Mouse (Mus musculus): ENCODE measurements around the gene Chka. TPM values are rescaled to one million over a fixed set of nuclear protein-coding genes. Genes with fewer than 3 reads are reported as not detected.
A peak's percentile ranks its signal among the peaks of the same experiment; 100 is the strongest.

Gene Chka
- total and polyA plus RNA-seq, 2 experiments from 2014 or later, result 13.6 to 36.3 TPM

- ATAC-seq (ENCODE audit: insufficient read depth, low read depth), result no peak
- no peak for TF ChIP-seq EP300 (IDR thresholded peaks at IDR 0.05; ENCODE audit: low read depth)
- TF ChIP-seq CTCF (IDR thresholded peaks at IDR 0.05; ENCODE audit: low read depth), result no peak
These were observed 90.7 kb downstream of the Chka start for GRCm38 (mm10) chr19:3942315-3942714.

DNA sequence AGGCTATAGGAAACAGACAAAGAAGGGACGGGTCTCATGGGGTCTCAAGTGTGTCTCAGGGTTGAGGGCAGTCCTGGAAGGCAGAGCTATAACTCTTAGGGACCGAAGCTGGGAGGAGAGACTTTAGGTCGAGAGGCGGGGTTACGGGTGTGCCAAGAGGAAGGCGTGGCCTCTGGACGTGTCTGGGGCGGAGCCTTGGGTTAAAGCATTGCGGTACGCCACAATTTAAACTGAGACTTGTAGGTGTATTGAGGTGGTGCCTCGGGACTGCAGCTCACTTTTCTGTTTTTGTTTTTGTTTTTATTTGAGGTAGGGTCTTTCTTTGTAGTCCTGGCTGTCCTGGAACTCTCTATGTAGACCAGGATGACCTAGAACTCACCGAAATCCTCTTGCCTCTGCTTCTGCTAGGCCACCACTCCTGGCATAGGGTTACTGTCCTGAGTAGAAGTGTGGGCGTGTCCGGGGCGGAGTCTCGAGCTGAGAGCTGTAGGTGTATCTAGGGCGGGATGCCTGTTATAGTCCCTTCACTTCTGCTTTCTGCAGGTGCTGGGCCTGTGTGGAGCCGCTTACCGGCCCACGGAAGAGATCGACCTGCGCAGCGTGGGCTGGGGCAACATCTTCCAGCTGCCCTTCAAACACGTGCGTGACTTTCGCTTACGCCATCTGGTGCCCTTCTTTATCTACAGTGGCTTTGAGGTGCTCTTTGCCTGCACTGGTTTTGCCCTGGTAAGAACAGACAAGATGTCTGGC, 91.6 kb downstream of the Chka start:
- ATAC-seq (ENCODE audit: insufficient read depth, low read depth) (no peak), DNase-seq (ENCODE audit: low spot score) (no peak)
- Histone ChIP-seq H3K27me3 (ENCODE audit: control insufficient read depth, insufficient read depth, low read length) (no peaks in the 10 kb centered on the region), H3K27ac (ENCODE audit: low read depth) (no peak overlapping the region), H3K4me1 (ENCODE audit: control insufficient read depth, insufficient read depth) (0 out of 2 replicates have a peak, but pooled peaks cover 6% of the 10 kb centered on the region), H3K4me3 (ENCODE audit: low read depth, low read length) (no peak overlapping the region), H3K4me2 (ENCODE audit: low read depth, low read length) (peak overlapping the region; percentile 38; the same call in 1 of the 2 replicates), H3K9me3 (replicated peaks; ENCODE audit: control insufficient read depth, low read length) (no peaks in the 10 kb centered on the region), H3K9ac (replicated peaks; ENCODE audit: low read depth, low read length) (no peak overlapping the region), H3K36me3 (replicated peaks; ENCODE audit: control insufficient read depth, insufficient read depth, low read length) (0 out of 2 replicates have a peak, but pooled peaks cover under 1% of the 10 kb centered on the region)
- WGBS, result 21% methylated on average over 27 of the region's 27 CpGs
- no peak for TF ChIP-seq EP300 (IDR thresholded peaks at IDR 0.05; ENCODE audit: low read depth)
- TF ChIP-seq CTCF (IDR thresholded peaks at IDR 0.05; ENCODE audit: low read depth), result no peak

More at GRCm38 (mm10) chr19:3942315-3942714, 90.7 kb downstream of the Chka start:
- 79% methylated on average over 7 of the region's 7 CpGs for WGBS
- H3K4me1 ChIP-seq (ENCODE audit: control insufficient read depth, insufficient read depth), result 0 out of 2 replicates have a peak, but pooled peaks cover 6% of the 10 kb centered on the region
- no peak overlapping the region for H3K4me3 ChIP-seq (ENCODE audit: low read depth, low read length)
- no peak overlapping the region for H3K27ac ChIP-seq (ENCODE audit: low read depth)
- H3K9ac ChIP-seq (replicated peaks; ENCODE audit: low read depth, low read length), result no peak overlapping the region
- no peaks in the 10 kb centered on the region for H3K9me3 ChIP-seq (replicated peaks; ENCODE audit: control insufficient read depth, low read length)
- no peak for DNase-seq (ENCODE audit: low spot score)
- H3K36me3 ChIP-seq (replicated peaks; ENCODE audit: control insufficient read depth, insufficient read depth, low read length), result no peaks in the 10 kb centered on the region
- H3K4me2 ChIP-seq (ENCODE audit: low read depth, low read length), result no peak overlapping the region
- no peaks in the 10 kb centered on the region for H3K27me3 ChIP-seq (ENCODE audit: control insufficient read depth, insufficient read depth, low read length)

Other genes starting within 250 kb of the Chka start
- gene Lrp5, start 165.2 kb upstream of the Chka start, total RNA-seq (2014; rRNA removed; ENCODE audit: low replicate concordance), result 28.0 and 30.5 TPM in 2 replicates
- gene Lrp5, start 165.2 kb upstream of the Chka start, polyA plus RNA-seq (2015; fragmentation: Nextera tagmentation; extraction: Ambion mirVana), result 1.8 and 1.9 TPM in 2 replicates
- gene 1810055G02Rik, start 143.5 kb upstream of the Chka start, total RNA-seq (2014; rRNA removed; ENCODE audit: low replicate concordance), result 17.3 and 19.6 TPM in 2 replicates
- gene 1810055G02Rik, start 143.5 kb upstream of the Chka start, polyA plus RNA-seq (2015; fragmentation: Nextera tagmentation; extraction: Ambion mirVana), result 10.8 and 12.2 TPM in 2 replicates
- gene Kmt5b, start 84.4 kb upstream of the Chka start, total RNA-seq (2014; rRNA removed; ENCODE audit: low replicate concordance), result 25.6 and 27.9 TPM in 2 replicates
- gene Kmt5b, start 84.4 kb upstream of the Chka start, polyA plus RNA-seq (2015; fragmentation: Nextera tagmentation; extraction: Ambion mirVana), result 15.5 and 16.2 TPM in 2 replicates
- 32.1 and 44.9 TPM in 2 replicates for gene Tcirg1, start 55.4 kb downstream of the Chka start, total RNA-seq (2014; rRNA removed; ENCODE audit: low replicate concordance)
- gene Tcirg1, start 55.4 kb downstream of the Chka start, polyA plus RNA-seq (2015; fragmentation: Nextera tagmentation; extraction: Ambion mirVana), result 12.8 and 14.1 TPM in 2 replicates
- 506 and 520 TPM in 2 replicates for gene Ndufs8, start 61.0 kb downstream of the Chka start, total RNA-seq (2014; rRNA removed; ENCODE audit: low replicate concordance)
- 681 and 696 TPM in 2 replicates for gene Ndufs8, start 61.0 kb downstream of the Chka start, polyA plus RNA-seq (2015; fragmentation: Nextera tagmentation; extraction: Ambion mirVana)
- 1.9 and 2.1 TPM in 2 replicates for gene Aldh3b1, start 78.0 kb downstream of the Chka start, total RNA-seq (2014; rRNA removed; ENCODE audit: low replicate concordance)
- 3.1 and 3.2 TPM in 2 replicates for gene Aldh3b1, start 78.0 kb downstream of the Chka start, polyA plus RNA-seq (2015; fragmentation: Nextera tagmentation; extraction: Ambion mirVana)
- 11.9 and 29.6 TPM in 2 replicates for gene Unc93b1, start 83.4 kb downstream of the Chka start, total RNA-seq (2014; rRNA removed; ENCODE audit: low replicate concordance)
- 15.5 and 18.1 TPM in 2 replicates for gene Unc93b1, start 83.4 kb downstream of the Chka start, polyA plus RNA-seq (2015; fragmentation: Nextera tagmentation; extraction: Ambion mirVana)
- gene Aldh3b3, start 106.9 kb downstream of the Chka start, total RNA-seq (2014; rRNA removed; ENCODE audit: low replicate concordance), result not detected in 2 replicates
- 0.22 and 0.29 TPM in 2 replicates for gene Aldh3b3, start 106.9 kb downstream of the Chka start, polyA plus RNA-seq (2015; fragmentation: Nextera tagmentation; extraction: Ambion mirVana)
- gene Aldh3b2, start 120.6 kb downstream of the Chka start, total RNA-seq (2014; rRNA removed; ENCODE audit: low replicate concordance), result 3.9 TPM in 1 of 2 replicates, not detected in the other
- 0.18 TPM in 2 replicates for gene Aldh3b2, start 120.6 kb downstream of the Chka start, polyA plus RNA-seq (2015; fragmentation: Nextera tagmentation; extraction: Ambion mirVana)
- 32.3 and 74.8 TPM in 2 replicates for gene Acy3, start 134.8 kb downstream of the Chka start, total RNA-seq (2014; rRNA removed; ENCODE audit: low replicate concordance)
- gene Acy3, start 134.8 kb downstream of the Chka start, polyA plus RNA-seq (2015; fragmentation: Nextera tagmentation; extraction: Ambion mirVana), result 21.5 and 22.6 TPM in 2 replicates
- gene Tbx10, start 141.0 kb downstream of the Chka start, total RNA-seq (2014; rRNA removed; ENCODE audit: low replicate concordance), result not detected in 2 replicates
- gene Tbx10, start 141.0 kb downstream of the Chka start, polyA plus RNA-seq (2015; fragmentation: Nextera tagmentation; extraction: Ambion mirVana), result not detected in 2 replicates
- gene Nudt8, start 148.8 kb downstream of the Chka start, total RNA-seq (2014; rRNA removed; ENCODE audit: low replicate concordance), result 110 and 175 TPM in 2 replicates
- 131 and 138 TPM in 2 replicates for gene Nudt8, start 148.8 kb downstream of the Chka start, polyA plus RNA-seq (2015; fragmentation: Nextera tagmentation; extraction: Ambion mirVana)
- gene Gm49405, start 148.9 kb downstream of the Chka start, total RNA-seq (2014; rRNA removed; ENCODE audit: low replicate concordance), result 4.0 and 7.0 TPM in 2 replicates
- gene Gm49405, start 148.9 kb downstream of the Chka start, polyA plus RNA-seq (2015; fragmentation: Nextera tagmentation; extraction: Ambion mirVana), result 3.6 and 4.0 TPM in 2 replicates
- 158 and 202 TPM in 2 replicates for gene Doc2g, start 151.5 kb downstream of the Chka start, total RNA-seq (2014; rRNA removed; ENCODE audit: low replicate concordance)
- gene Doc2g, start 151.5 kb downstream of the Chka start, polyA plus RNA-seq (2015; fragmentation: Nextera tagmentation; extraction: Ambion mirVana), result 114 and 116 TPM in 2 replicates
- gene Ndufv1, start 161.0 kb downstream of the Chka start, total RNA-seq (2014; rRNA removed; ENCODE audit: low replicate concordance), result 910 and 941 TPM in 2 replicates
- gene Ndufv1, start 161.0 kb downstream of the Chka start, polyA plus RNA-seq (2015; fragmentation: Nextera tagmentation; extraction: Ambion mirVana), result 1,083 and 1,090 TPM in 2 replicates
- gene Gstp1, start 186.2 kb downstream of the Chka start, total RNA-seq (2014; rRNA removed; ENCODE audit: low replicate concordance), result 266 and 311 TPM in 2 replicates
- 440 and 449 TPM in 2 replicates for gene Gstp1, start 186.2 kb downstream of the Chka start, polyA plus RNA-seq (2015; fragmentation: Nextera tagmentation; extraction: Ambion mirVana)
- 4.5 and 9.7 TPM in 2 replicates for gene Gstp2, start 194.2 kb downstream of the Chka start, total RNA-seq (2014; rRNA removed; ENCODE audit: low replicate concordance)
- gene Gstp2, start 194.2 kb downstream of the Chka start, polyA plus RNA-seq (2015; fragmentation: Nextera tagmentation; extraction: Ambion mirVana), result 17.0 and 22.7 TPM in 2 replicates
- not detected in 2 replicates for gene Gstp3, start 207.8 kb downstream of the Chka start, total RNA-seq (2014; rRNA removed; ENCODE audit: low replicate concordance)
- not detected in 2 replicates for gene Gstp3, start 207.8 kb downstream of the Chka start, polyA plus RNA-seq (2015; fragmentation: Nextera tagmentation; extraction: Ambion mirVana)
- gene Cabp2, start 229.8 kb downstream of the Chka start, total RNA-seq (2014; rRNA removed; ENCODE audit: low replicate concordance), result not detected in 2 replicates
- gene Cabp2, start 229.8 kb downstream of the Chka start, polyA plus RNA-seq (2015; fragmentation: Nextera tagmentation; extraction: Ambion mirVana), result not detected in 2 replicates
- 63.2 and 67.3 TPM in 2 replicates for gene Cdk2ap2, start 245.4 kb downstream of the Chka start, total RNA-seq (2014; rRNA removed; ENCODE audit: low replicate concordance)
- gene Cdk2ap2, start 245.4 kb downstream of the Chka start, polyA plus RNA-seq (2015; fragmentation: Nextera tagmentation; extraction: Ambion mirVana), result 46.8 and 59.6 TPM in 2 replicates
- 26.2 and 47.3 TPM in 2 replicates for gene Pitpnm1, start 248.2 kb downstream of the Chka start, total RNA-seq (2014; rRNA removed; ENCODE audit: low replicate concordance)
- 17.9 and 21.9 TPM in 2 replicates for gene Pitpnm1, start 248.2 kb downstream of the Chka start, polyA plus RNA-seq (2015; fragmentation: Nextera tagmentation; extraction: Ambion mirVana)

All from heart, postnatal 0 days (tissue).